Mouse (Mus musculus) embryonic facial prominence, embryonic 12.5 days (tissue): ENCODE results near the gene Hspa2. TPM values are rescaled to one million over a fixed set of nuclear protein-coding genes. Genes with fewer than 3 reads are reported as not detected.

ENCODE experiments used
- ATAC-seq: fragments of 200-750 bp; cut with Nextera tagmentation; 2 replicates; pipeline ENCODE4 v1.8.0; 2017; ENCODE audit not compliant: insufficient number of reproducible peaks, insufficient read depth, low FRiP score, low TSS enrichment
- H3K27ac ChIP-seq: fragments of 300-500 bp; sonication (generic); 2 replicates; pipeline ENCODE4 v1.5.1; 2016; ENCODE audit warnings: mild to moderate bottlenecking
- H3K27me3 ChIP-seq: fragments of 300-500 bp; sonication (generic); 2 replicates; pipeline ENCODE4 v1.6.1; 2016; ENCODE audit warnings: mild to moderate bottlenecking, moderate library complexity
- H3K36me3 ChIP-seq: fragments of 300-500 bp; sonication (generic); 2 replicates; pipeline ENCODE4 v1.6.1; 2016; ENCODE audit warnings: mild to moderate bottlenecking
- H3K4me1 ChIP-seq: fragments of 300-500 bp; sonication (generic); 2 replicates; pipeline ENCODE4 v1.6.1; 2016
- H3K4me2 ChIP-seq: fragments of 300-500 bp; sonication (generic); replicated peaks from 2 replicates; pipeline ENCODE4 v1.6.1; 2016; ENCODE audit warnings: mild to moderate bottlenecking, moderate library complexity
- H3K4me3 ChIP-seq: fragments of 300-500 bp; sonication (generic); 2 replicates; pipeline ENCODE4 v1.5.1; 2016; ENCODE audit warnings: mild to moderate bottlenecking
- H3K9ac ChIP-seq: fragments of 300-500 bp; sonication (generic); 2 replicates; pipeline ENCODE4 v1.6.1; 2016; ENCODE audit warnings: mild to moderate bottlenecking, moderate library complexity
- H3K9me3 ChIP-seq: fragments of 300-500 bp; sonication (generic); 2 replicates; pipeline ENCODE4 v1.6.1; 2016; ENCODE audit warnings: mild to moderate bottlenecking, moderate library complexity
- WGBS: fragments of 180-500 bp; shearing (Covaris S2); methylation state at CpG from one replicate; pipeline ENCODE4 v1.1.7; 2016; 5-methylcytosine and 5-hydroxymethylcytosine counted together
- polyA plus RNA-seq: library from polyadenylated mRNA; unstranded; fragments of >200 nt; fragmentation: Nextera tagmentation; extraction: Ambion mirVana; gene quantifications from 2 replicates; pipeline ENCODE4 v1.2.1, GENCODE M21; 2016

Hspa2 gene
- polyA plus RNA-seq: 4.4 and 5.6 TPM in 2 replicates

DNA sequence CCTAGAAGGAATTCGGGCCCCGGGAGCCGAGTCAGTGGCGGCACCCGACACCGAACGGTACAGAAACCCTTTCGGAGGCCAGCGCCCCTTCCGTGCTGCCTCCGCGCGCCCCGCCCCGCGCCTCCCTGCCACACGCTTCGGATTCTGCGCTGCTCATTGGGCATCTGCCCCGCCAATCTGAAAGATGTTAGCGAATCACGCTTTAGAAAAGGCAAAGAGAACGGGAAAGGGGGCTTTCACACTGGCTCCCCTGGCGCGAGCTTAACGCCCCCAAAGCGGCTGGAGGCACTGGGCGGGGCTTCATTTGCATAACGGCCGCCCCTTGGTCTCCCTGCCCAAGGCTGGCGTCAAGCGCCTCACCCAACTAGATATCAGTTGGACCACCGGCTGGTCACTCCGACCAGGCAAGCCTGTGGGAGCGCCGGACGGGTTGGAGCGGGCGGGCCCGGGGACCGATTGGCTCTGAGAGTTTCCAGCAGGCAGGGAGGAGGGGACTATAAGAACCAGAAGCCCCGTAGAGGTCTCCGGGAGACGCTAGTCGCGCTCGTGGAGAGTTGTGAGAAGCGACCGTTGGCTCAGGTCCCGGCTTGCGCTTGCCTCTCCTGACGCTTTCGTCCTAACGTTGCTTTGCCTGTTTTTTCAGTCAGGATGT lies at the start of gene Hspa2:
Hspa2 (plus strand) TSS at position 291 of the 652 bp plus-strand sequence.
- Histone ChIP-seq H3K4me1 (peaks cover 21% of the 10 kb centered on the region), H3K27me3 (peaks cover 41% of the 10 kb centered on the region), H3K27ac (peak within 1 kb of the TSS; percentile 85), H3K9me3 (no peaks in the 10 kb centered on the region), H3K4me3 (peak within 1 kb of the TSS; percentile 62), H3K4me2 (peak within 1 kb of the TSS; percentile 84), H3K36me3 (no peaks in the 10 kb centered on the region), H3K9ac (peak within 1 kb of the TSS; percentile 59)
- under 1% methylated on average over 54 of the region's 54 CpGs for WGBS
- ATAC-seq: peak; percentile 97

DNA sequence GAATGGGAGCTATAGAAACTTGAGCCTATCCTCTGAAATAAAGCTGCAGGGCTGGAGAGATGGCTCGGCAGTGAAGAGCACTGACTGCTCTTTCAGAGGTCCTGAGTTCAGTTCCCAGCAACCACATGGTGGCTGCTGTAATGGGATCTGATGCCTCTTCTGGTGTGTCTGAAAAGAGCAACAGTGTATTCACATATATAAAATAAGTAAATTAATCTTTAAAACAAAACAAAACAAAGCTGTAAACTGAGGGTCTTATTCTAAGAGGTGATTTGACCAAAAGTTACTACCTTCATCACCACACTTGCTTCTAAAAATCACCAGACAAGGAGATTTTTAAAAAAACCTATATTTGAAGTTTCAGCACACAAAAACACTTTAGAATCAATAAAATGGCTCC lies 43.1 kb upstream of the Hspa2 start:
- H3K4me1 ChIP-seq: 0 out of 2 replicates have a peak, but pooled peaks cover under 1% of the 10 kb centered on the region
- H3K9me3 ChIP-seq: no peaks in the 10 kb centered on the region
- no peaks in the 10 kb centered on the region for H3K36me3 ChIP-seq
- H3K27ac ChIP-seq: no peak overlapping the region
- no peak overlapping the region for H3K4me2 ChIP-seq
- WGBS: 53% methylated on average over 1 of the region's 1 CpGs
- no peak overlapping the region for H3K4me3 ChIP-seq
- no peak overlapping the region for H3K9ac ChIP-seq
- H3K27me3 ChIP-seq: no peaks in the 10 kb centered on the region
- ATAC-seq: no peak

DNA sequence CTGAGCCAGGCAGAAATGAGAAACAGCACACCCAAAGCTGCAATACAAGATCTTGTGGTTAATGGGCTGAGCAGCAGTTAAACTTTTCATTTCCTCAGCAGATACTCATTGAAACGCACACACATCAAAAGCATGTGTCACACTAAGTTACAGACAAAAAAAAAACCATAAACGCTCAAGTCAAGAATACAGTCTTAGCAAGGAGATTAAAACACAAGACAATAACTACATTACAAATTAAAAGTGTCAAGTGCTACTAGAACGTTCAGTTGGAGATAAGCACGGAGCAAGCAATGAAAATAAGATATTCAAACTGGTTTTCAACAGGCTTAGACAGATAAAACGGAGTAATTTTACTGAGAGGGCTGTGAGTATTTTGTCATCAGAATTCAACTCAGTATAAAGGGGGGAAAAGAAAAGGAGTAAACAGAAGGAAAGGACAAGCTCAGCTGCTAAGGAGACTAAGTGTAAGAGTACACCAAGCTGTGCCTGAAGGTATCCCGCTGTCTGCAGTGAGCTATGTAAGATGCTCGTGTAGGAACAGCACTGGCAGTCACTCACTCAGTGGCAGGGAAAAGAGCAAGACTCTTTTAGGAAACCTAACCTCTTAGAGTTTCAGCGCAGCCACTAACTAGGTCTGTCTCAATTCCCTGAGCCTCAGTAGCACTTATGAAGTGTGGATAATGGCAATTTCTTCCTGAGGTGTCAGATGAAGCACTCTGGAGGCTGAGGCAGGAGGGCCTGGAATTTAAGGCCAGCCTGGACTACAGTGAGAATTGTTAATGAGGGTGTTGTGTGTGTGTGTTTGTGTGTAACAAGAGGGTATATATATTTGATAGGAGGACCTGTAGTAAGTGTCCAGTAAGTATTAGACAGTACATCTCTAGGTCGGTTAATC lies 42.3 kb upstream of the Hspa2 start:
- Histone ChIP-seq H3K4me3 (no peak overlapping the region), H3K27ac (0 out of 2 replicates have a peak overlapping the region, but pooled peaks have one; percentile 17), H3K9me3 (no peaks in the 10 kb centered on the region), H3K4me1 (0 out of 2 replicates have a peak, but pooled peaks cover 7% of the 10 kb centered on the region), H3K9ac (no peak overlapping the region), H3K36me3 (no peaks in the 10 kb centered on the region), H3K4me2 (no peak overlapping the region), H3K27me3 (no peaks in the 10 kb centered on the region)
- ATAC-seq: no peak
- 54% methylated on average over 9 of the region's 9 CpGs for WGBS

DNA sequence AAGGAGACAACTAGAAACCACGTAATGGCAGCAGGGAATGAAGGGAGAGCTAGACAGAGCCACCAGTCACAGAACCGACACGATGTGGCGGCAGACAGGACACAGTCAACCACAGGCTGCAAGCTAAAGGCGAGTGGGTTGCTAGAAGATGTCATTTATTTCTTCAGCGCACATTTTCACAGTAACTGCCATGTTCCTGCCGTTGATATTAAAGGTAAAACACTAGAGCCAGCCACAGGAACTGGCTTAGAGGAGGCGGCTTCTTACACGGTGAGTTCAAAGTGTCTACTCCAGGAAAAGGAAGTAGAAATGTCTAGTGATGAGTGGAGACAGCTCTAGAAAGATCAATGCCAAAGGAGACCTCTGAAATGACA lies 41.7 kb upstream of the Hspa2 start:
- Histone ChIP-seq H3K27me3 (no peaks in the 10 kb centered on the region), H3K36me3 (no peaks in the 10 kb centered on the region), H3K4me1 (peaks cover 13% of the 10 kb centered on the region), H3K4me3 (no peak overlapping the region), H3K4me2 (no peak overlapping the region), H3K9ac (no peak overlapping the region), H3K9me3 (no peaks in the 10 kb centered on the region), H3K27ac (0 out of 2 replicates have a peak overlapping the region, but pooled peaks have one; percentile 17)
- no peak for ATAC-seq
- 88% methylated on average over 9 of the region's 9 CpGs for WGBS

DNA sequence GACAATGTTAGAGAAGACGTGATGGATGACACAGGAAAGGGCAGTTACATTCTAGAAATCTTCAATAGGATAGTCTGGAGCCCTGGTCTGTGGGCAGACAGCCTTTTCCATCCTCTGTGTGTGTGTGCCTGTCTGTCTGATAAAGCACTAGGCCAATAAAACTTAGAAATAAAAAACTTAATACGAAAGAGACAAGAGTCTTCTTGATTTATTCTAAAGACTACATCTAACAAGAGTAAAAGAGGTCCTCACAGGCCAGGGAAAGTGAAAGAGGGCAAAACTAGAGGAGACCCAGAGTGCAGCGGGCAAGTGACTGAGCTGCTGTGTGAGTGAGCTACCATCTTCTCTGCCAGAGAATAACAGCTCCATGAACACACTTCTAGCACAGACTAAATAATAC lies 37.7 kb upstream of the Hspa2 start:
- WGBS: 87% methylated on average over 3 of the region's 3 CpGs
- no peak overlapping the region for H3K9ac ChIP-seq

DNA sequence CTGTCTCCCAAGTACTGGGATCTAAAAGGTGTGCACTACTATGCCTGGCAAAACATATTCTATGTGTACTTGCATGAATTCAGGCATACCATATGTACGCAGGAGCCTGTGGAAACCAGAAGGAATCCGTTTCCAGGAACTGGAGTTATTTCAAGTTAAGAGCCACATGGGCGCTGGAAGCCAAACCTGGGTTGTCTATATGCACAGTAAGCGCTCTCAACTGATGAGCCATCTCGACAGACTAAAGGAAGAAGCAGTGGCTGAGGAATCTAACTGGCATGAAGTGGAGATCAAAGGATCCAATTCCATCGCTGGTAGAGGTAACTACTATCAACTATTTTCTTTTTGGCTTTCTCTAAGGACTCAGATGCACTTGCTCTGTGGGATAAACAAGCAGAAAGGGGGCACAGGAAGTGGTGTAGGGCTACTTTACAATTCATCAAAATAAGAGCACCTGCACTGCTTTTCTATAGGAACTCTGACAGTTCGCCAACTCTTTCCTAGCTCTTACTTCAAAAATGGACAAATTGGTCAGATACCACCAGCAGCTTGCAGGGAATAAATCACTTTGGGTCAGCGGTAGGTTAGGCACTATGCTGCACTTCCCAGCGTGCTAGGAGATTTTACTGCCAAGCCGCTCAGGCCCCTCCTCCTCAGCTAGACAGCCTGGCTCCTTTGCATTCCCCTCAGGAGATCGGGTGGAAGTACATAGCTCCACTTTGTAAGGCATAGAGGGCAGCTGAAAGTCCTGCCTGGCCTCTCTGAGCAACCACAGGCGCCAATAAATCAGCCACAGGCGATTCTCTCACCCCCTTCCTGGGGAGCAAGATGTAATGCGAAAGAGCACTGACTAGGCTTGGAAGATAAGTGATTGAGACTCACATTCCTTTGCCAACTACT lies 36.6 kb upstream of the Hspa2 start:
- Histone ChIP-seq H3K9me3 (no peaks in the 10 kb centered on the region), H3K4me2 (peak overlapping the region; percentile 81), H3K27ac (0 out of 2 replicates have a peak overlapping the region, but pooled peaks have one; percentile 8), H3K27me3 (no peaks in the 10 kb centered on the region), H3K9ac (no peak overlapping the region), H3K4me1 (peaks cover 35% of the 10 kb centered on the region), H3K36me3 (no peaks in the 10 kb centered on the region), H3K4me3 (peak overlapping the region; percentile 75; the same call in 1 of the 2 replicates)
- no peak for ATAC-seq
- WGBS: 23% methylated on average over 14 of the region's 14 CpGs

More for the DNA sequence above, 37.7 kb upstream of the Hspa2 start:
- no peak for ATAC-seq
- Histone ChIP-seq H3K4me3 (no peak overlapping the region), H3K4me2 (no peak overlapping the region), H3K36me3 (no peaks in the 10 kb centered on the region), H3K9me3 (no peaks in the 10 kb centered on the region), H3K27me3 (no peaks in the 10 kb centered on the region), H3K27ac (no peak overlapping the region), H3K4me1 (peaks cover 25% of the 10 kb centered on the region)

DNA sequence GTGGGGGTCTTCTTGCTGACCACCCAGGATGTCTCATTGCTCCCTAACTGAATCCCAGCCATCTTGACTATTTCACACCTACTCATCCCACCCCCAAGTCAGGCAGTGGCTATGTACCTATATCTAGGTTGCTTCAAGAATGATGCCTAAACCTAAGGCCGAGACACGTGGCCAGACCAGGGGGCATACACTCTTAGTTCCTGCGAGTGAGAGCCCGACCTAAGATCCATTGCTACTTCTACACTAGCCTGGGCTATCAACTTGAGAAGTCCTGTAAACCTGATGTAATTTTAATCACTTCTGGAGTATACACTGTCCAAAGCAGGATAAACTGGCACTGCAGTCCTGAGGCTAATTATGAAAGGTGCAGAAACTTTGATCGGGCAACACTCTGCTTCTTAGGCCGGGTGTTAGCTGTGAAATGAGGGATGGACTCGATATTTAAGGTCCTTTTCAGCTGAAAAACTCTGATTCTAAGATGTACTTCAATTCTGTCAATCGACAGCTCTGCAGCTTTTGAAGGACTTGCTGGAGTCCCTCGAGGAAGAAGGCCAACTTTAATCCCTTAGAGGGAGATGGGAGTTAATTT lies 35.7 kb upstream of the Hspa2 start:
- Histone ChIP-seq H3K27ac (peak overlapping the region; percentile 100), H3K36me3 (no peaks in the 10 kb centered on the region), H3K4me1 (peaks cover 42% of the 10 kb centered on the region), H3K4me3 (peak overlapping the region; percentile 75), H3K4me2 (peak overlapping the region; percentile 81), H3K27me3 (no peaks in the 10 kb centered on the region), H3K9ac (peak overlapping the region; percentile 97), H3K9me3 (no peaks in the 10 kb centered on the region)
- ATAC-seq: no peak
- 13% methylated on average over 9 of the region's 9 CpGs for WGBS

DNA sequence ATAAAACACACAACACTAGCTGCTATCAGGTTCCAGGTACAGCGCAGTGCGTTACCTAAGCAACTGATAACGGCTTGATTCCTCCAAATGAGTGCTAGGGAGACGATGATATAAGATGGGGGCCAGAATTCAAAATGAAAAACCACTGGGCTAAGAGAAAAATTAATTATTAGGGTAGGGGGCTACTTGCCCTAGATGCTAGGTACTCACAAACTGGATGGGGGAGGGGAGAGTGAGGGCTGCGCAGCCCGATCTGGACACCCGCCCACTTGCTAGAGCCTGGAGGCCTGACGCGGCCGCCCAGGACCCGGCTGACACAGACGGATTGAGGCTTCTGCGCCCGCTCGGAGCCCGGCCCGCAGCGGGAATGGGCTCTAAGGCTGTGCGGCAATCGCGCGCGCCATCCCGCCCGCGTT lies 35.2 kb upstream of the Hspa2 start:
- peak; percentile 9 for ATAC-seq
- no peaks in the 10 kb centered on the region for H3K27me3 ChIP-seq
- H3K9ac ChIP-seq: peak overlapping the region; percentile 97
- peak overlapping the region; percentile 75 for H3K4me3 ChIP-seq
- H3K27ac ChIP-seq: peak overlapping the region; percentile 100
- under 1% methylated on average over 26 of the region's 26 CpGs for WGBS
- peak overlapping the region; percentile 81 for H3K4me2 ChIP-seq
- no peaks in the 10 kb centered on the region for H3K9me3 ChIP-seq
- no peaks in the 10 kb centered on the region for H3K36me3 ChIP-seq
- H3K4me1 ChIP-seq: peaks cover 42% of the 10 kb centered on the region

DNA sequence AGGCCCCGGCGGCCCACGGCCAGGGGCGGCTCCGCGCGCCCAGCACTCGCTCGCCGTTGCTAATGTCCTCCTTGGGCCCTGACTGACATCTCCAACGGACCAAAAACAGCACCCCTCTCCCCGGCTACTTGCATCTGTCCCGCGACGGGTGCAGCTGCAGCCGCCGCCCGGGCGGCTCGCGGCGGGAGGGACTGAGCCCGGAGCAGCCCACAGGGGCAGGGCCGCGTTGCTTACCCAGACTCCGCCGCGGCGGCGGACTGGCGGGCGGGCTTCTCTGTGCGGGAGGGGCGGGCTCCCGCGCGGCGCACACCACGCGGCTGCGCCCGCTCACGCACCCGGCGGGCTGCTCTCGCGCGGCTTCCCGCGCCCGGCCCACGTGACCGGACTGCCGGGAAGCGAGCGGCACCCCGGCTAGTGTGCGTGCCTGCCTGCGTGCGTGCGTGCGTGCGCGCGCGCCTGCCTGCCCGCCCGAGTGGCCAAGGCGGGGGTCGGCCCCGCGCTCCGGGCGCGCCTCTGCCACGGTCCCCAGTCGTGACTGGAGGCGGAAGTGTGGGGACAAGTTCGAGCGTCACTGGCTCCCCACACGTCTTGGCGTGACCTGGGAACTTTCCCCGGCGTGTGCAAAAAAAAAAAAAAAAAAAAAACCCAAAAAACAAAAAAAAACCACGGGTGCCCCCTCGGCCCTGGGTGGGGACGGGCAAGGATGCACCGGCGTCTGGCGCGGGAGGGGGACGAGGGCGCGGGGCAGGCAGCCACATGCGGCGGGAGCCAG lies 34.6 kb upstream of the Hspa2 start, which contains the start of gene Zbtb25:
Zbtb25 (minus strand) TSS at position 397 of the 772 bp plus-strand sequence.
- H3K9me3 ChIP-seq: no peaks in the 10 kb centered on the region
- H3K4me3 ChIP-seq: peak within 1 kb of the TSS; percentile 75
- H3K27me3 ChIP-seq: no peaks in the 10 kb centered on the region
- H3K4me2 ChIP-seq: peak within 1 kb of the TSS; percentile 81
- ATAC-seq: peak; percentile 75
- peak within 1 kb of the TSS; percentile 100 for H3K27ac ChIP-seq
- peaks cover 45% of the 10 kb centered on the region for H3K4me1 ChIP-seq
- under 1% methylated on average over 94 of the region's 96 CpGs for WGBS
- H3K9ac ChIP-seq: peak within 1 kb of the TSS; percentile 97
- H3K36me3 ChIP-seq: no peaks in the 10 kb centered on the region
